Mouse (Mus musculus): ENCODE data around the gene Hdx.
A peak's percentile ranks its signal among the peaks of the same experiment; 100 is the strongest.

Gene Hdx

DNA sequence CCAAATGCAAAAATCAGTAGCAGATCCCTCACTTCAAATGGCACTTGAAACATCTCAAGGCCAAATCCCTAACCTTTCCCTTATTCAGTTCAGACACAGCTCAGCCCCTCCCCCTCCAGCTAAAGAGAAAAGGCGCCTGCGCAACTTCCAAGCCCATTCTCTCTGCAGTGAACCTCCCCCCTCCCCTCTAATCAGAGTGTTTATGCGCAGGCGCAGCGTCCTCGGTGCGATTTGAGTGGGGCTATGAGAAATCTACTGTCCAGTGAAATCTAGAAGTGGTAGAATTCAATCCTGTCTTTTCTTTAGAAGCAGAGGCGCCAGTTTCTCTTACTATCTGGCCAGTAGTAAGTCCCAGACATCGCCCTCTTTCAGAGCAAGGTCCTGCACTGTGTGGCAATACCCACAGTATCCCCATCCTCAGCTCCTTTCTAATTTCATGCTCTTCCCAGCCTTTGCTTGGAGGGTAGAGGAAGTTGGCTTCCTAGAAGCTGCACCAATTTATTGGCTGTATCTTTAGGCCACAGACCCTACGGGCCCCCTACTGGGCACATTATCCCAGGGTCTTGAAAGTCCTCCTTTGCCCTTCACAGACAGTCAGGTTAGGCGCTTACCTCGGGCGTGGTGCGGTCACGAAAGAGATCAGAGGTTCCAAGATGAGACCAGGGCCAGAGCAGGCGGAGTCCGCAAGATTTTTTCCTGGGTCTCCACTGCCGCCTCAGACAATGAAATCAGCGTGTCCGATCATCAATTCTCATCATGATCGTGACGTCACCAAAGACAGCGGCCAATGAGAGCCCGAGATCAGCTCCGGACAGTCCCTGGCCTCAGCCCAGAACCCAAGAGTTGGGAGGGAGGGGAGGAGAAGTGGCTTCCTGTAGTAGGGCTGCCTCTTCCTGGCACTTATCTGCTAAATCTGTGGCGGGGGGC is at the start of gene Hdx:
Hdx (minus strand) TSS at position 724 of the 927 bp plus-strand sequence.
- DNase-seq, result peak; percentile 14 to 18

DNA sequence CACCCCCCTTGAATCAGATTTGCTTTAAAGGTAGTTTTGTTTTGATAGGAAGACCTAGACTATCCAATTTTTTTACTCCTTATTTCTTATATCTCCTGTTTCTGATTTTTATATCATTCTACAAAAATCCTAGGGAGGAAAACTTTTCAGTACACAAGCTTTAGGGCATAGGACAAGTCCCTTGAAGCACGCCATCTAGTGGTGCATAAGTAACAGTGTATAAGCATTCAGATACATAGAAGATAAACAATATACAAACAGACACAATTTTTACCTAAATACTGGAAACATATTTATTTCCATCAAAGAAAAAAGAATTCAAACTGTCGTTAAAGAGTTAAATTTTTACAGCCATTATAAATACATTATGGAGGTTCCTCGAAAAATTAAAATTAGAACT is 11.2 kb downstream of the Hdx start:
- DNase-seq, result no peak

DNA sequence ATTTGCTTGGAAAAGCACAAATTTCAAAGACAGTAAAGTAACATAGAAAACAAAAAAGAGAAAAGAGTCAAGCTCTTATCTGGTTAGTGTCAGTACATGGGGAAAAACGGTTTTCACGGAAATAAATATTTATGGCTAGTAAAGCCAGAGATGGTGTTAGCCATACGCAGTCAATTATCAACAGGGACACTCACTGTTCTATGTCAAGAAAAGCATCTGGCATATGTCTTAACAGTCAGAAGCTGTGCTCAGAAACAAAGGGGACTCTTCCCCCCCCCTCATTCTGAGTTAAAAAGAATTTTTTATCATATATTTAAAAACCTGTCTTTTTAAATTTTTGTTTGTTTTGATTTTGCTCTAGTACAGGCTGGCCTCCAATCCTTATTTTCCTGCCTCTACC is 25.2 kb downstream of the Hdx start:
- no peak for DNase-seq

DNA sequence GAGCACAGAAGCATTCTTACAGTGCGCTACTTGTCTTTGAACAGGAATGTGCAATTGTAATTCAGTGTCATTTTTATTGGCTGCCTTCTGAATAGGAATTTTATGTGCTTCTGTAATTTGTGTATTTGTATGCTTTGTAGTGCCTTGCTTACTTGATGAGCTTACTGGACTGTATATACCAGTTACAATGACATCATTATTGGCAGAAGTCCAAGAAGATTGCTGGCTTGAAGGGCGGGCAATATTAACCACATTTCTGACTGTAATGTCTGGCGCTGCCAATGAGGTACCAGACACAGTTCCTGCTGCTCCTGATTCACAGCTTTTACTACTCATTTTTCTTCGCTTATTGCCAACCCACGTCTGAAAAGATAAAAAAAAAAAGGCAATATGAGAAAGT is 36.5 kb downstream of the Hdx start:
- no peak for DNase-seq

DNA sequence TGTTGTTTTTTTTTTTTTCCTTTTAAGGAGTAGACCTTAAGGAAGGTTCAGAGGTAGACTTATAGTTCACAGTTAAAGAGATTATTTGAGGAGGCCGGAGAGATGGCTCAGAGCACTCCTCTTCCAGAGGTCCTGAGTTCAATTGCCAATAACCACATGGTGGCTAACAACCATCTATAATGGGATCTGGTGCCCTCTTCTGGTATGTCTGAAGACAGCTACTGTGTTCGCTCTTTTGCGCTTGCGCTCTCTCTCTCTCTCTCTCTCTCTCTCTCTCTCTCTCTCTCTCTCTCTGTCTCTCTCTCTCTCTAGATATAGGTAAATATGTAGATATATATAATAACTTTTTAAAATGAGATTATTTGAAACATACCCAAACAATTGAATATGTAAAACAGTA is 38.2 kb downstream of the Hdx start:
- no peak for DNase-seq

DNA sequence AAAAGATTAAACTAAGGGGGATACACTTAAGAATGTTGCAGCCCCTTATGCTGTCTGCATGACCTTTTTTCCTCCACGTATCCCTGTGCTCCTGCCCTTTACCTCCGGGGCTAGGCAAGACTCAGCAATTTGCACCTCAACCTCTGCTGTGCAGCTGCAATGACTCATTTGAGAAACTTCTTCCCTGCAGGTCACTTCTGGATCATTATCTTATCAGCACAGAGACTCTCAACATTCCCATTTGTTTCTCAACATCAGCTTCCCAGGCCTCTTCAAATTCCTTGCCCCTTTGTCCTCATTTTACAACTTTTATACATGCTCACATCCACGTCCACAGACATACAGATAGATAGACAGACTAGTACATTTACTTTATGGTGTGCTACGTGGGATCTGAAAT is 51.9 kb downstream of the Hdx start:
- no peak for DNase-seq

DNA sequence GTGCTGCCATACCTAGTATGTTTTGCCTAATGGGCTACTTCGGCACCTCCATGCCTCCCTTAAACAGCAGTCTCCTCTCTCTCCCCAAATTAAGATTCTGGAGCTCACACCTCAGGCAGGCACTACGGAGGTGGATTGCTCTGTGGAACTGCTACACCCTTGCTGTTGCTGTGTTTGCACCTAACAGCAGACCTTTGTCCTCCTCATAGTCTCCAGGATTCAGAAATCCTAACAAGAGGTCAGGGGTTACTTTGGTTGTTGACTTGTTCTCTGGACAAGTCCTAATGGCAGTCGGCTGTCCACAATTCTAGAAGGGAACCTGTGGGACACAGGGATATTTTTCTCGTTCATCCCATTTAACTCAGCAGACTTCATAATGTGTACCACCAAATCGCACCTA is 56.3 kb downstream of the Hdx start:
- DNase-seq, result no peak

DNA sequence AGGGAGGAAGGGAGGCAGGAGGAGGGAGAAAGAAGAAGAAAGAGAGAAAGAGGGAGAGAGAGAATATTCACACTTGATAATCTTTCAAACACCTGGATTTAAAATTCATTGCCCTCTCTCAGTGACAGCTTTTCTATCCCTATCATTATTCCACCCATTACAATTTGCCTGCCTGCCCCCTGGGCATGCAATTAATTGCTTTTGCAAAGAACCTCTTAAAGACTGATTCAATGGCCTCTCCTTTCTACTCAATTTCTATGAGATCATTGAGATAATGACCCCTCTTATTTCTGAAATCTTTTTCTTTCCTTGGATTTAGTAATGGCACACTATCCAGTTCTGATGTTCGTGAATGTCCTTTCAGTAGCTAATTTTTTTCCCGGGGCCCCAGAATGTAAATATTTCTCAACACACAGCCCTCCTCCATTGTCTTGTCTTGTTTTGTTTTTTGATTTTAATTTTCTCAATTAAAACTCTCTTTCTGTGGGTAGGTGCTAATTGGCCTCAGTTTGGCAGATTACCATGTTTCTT is 99.2 kb downstream of the Hdx start:
- no peak for DNase-seq

DNA sequence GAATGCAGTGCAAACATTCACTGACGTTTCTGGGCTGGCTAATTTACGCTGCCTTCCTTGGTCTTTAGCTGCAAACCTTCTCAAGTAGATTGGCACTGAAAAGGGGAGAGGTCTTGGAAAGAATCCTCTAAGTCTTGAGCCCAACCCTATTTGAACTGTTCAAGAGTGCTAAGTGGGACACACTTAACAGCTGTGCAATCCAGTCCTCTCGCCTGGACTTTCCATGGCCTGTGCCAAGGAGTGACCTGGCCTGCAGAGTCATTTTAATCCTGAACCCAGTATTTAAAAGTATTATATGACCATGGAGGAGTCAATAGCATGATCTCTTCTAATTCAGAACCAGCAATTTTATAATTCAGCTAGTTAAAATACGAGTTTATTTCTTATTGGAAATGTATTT is 109.3 kb downstream of the Hdx start:
- DNase-seq, result no peak

DNA sequence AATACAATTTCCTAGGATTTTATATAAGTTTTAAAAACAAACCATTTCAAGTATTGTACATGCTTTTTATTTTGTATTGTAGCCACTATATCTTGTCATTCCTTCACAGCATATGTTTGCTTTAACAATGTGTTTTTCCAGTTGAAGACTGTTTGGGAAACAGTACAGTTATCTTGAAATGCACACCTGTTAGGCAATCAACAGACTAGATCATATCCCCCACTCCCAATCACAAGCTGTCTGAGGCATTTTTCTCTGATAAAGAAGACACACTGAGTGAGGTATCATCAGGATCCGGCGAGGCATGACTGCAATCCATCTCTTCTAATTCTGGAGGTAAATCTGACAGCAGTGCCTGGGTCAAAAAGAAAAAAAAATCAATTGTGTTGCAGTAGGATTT is 119.8 kb downstream of the Hdx start:
- DNase-seq, result no peak

DNA sequence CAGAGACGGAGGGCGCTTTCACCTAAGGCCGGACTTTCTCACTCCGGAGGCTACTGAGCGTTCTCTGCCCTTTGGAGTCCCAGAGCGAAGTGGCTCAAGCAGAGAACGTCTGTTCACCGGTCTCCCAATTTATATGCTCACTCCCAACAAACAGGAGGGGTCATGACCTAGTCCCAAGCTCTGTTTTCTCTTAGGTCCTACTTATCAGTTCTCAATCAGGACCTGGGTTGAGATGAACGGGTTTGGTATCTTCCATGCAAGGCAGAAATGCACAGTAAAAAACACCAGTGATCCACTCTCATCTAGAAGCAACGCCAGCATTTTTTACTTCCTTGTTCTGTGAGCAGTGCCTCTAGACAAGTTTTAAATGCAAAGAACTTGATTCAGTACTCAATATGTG is 159.0 kb downstream of the Hdx start, which contains the start of gene Rps6ka6:
Rps6ka6 (minus strand) TSS at position 101 of the 400 bp plus-strand sequence.
- DNase-seq, result no peak

Measured in kidney, adult 8-10 months (tissue).